Mouse (Mus musculus) cerebellum, adult (tissue): ENCODE results near the gene Mmrn2.

Experiments used
- ATAC-seq: cut with Nextera tagmentation; 2 replicates; pipeline ENCODE4 v1.9.2; 2017; ENCODE audit warnings: mild to moderate bottlenecking, moderate library complexity, mixed read lengths; ENCODE audit not compliant: insufficient number of reproducible peaks, low FRiP score, low TSS enrichment

Mmrn2 gene

DNA sequence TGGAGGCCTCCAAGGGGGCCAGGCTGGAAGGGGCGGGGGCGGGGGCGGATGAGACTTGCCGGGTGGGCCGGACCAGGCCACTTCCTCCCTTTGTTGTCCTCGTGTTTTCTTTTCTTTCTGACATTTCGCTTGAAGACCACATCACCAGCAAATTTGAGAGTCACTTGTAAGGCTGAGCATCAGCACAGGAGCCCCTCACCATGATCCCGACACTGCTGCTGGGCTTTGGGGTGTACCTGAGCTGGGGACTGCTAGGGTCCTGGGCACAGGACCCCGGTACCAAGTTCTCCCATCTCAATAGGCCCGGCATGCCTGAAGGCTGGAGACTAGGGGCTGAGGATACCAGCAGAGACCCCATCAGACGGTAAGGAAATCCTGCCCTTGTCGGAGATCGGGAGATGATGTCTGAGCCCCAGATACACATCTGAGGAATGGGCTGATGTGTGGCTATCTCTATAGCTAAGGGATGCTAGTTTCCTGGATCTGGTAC lies at the start of gene Mmrn2:
Gene Mmrn2, plus strand, starts transcription at position 51 of the 490 bp plus-strand sequence.
- no peak for ATAC-seq

DNA sequence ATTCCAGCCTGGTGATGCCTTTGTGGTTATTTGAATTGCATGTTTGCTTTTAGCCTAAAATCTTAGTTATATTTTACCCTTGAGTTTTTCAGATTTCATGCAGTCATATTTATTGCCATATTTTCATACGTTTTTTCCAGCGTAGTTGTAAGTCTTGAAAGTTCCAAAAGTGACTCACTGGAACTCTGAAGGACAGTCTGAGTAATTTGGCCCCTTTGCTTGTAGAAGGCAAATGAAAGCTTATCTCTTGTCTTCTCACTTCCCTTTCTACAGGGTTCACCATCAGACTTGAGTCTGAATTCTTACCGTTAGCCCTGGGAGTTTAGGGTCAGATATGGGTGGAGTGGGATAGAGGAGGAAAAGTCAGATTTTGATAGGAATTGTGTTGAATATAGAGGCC lies 48.7 kb upstream of the Mmrn2 start:
- ATAC-seq: no peak

DNA sequence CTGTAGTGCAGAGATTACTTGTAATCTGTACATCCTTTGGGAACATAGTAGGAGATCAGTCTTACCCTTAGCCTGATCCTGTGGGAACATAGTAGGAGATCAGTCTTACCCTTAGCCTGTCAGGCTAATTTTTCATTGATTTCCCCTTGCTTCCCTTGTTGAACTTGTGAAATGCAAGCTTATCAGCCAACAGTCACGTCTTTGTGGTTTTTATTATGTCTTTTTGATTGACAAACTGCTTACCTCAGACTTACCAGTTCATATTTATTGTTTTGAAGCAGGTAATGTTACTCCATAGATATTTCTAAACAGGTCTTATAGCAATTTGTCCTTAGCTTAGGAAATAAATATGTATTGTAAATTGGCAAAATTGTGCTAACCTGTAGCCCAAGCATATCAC lies 47.6 kb upstream of the Mmrn2 start:
- ATAC-seq: no peak

DNA sequence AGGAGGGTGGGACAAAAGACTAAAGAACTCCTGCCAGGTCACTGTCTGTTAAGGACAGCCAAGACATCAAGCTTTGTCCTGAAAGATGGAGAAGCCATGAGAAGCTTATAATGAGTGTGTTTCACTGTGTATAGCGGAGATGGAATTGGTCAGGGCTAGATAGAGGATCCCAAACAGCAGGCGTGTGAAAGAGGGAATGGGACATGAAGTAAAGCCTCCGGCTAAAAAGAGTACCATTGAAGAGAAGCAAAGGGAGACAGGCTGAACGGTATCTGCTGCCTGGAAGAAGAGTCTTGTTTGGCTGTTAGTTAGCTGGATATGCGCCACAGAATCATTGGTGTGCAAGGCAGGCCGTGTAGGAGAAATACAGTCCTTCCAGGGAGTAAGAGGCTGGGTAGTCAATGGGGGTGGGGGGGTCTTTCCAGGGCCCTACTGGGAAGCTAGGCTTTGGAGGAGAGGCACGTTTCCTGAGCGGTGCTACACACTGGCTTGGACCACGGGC lies 44.6 kb upstream of the Mmrn2 start:
- no peak for ATAC-seq

DNA sequence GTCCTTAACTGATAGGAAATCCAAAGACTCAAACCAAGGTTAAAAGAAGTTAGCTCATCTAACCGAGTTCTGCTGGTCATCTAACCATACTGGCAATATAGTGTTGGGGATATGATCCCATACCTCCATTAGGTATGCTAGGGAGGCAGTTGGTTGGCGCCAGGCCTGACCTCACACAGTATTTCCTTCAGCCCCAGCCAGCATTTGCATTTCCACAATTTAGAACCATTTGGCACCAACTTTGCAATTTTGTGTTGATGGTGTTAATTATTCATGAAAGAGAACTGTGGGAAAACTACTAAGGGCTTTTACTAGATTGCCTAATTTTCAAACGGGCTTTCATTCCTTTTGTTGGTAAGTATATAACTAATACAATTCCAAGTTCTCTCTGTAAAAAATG lies 43.4 kb upstream of the Mmrn2 start:
- ATAC-seq: no peak

DNA sequence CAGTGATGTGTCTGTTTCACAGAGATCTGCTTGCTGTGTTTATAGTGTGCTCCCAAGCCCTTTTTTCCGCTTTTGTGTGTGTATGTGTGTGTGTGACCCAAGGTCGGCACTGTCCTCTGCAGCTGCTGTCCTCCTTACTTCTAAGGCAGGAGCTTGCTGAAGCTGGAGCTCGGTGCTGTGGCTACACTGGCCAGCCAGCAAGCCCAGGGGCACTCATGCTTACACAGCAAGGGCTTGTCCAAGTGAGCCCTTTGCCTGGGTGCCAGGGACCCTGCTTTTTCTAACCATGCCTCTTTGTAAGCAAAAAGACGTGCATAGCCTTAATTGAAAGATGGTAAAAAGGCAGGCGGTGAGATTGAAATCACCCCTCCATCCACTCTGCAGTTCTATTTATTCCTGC lies 42.8 kb upstream of the Mmrn2 start:
- no peak for ATAC-seq

DNA sequence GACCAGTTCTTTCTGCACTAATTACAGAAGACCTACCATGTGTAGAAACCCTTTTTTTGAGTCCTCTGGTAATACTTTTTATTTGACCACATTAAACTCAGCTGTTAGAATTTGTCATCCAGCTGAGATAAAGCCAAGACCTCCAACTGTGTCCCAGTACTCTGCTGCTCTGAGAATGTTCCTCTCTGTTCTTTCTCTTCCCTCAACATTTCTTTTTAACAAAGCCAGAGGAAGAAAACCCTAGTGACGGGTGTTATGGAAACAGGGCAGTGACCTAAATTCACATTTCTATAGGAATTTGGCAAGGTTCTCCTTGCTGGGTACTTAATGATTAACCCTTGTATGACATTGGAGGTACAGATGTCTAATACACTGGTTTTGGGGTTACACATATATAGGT lies 35.8 kb upstream of the Mmrn2 start:
- no peak for ATAC-seq

DNA sequence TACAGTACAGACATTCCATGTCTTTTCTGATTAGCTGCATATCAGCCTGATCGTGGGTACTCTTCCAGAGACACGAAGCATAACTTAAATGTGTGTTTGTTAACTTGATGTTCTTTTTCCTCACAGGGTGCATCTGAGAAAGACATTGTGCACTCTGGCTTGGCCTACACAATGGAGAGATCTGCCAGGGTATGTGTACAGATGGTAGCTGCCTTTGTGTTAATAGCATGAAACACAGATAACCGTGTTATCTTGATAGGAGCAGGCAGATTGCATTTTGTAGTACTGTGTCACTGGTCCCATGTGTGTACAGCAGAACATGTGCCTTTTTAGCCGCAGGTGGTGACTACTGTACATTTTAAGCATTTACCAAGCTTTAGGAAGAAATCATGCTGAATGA lies 33.3 kb upstream of the Mmrn2 start:
- ATAC-seq: no peak

DNA sequence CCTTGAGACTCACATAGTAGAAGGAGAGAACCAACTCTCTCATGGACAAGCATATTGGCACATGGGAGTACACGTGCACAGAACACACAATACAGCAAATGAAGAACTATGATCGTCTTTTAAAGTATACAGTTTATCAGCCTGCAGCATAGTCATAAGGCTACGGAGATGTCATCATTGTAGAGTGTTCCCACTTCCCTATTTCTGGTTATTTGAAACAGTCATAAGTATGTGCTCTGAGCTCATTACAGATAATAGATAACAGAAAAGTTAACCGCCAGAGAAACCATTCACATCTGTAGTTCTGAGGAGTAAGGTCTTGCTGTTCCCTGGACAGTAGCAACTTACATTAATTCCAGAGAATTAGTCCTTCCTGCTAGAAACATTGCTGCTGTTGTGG lies 32.2 kb upstream of the Mmrn2 start:
- no peak for ATAC-seq

DNA sequence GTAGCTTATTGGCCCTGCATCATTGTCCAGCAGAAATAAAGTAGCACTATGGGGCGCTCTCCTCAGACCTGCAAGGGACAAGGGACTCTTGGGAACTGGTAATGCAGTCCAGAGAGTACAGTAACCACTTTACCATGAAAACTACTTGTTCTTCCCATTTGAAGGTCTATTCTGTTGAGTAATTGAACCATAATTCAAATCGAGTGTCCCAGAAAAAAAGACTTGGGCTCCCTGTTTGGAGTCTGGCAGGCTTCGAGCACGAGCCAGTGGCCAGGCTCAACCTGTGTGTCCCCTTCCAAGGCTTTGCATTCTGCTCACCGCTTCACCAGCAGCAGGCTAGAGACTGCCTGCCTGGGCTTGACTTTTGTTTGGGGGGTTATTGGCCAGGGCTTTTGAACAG lies 30.9 kb upstream of the Mmrn2 start:
- no peak for ATAC-seq

DNA sequence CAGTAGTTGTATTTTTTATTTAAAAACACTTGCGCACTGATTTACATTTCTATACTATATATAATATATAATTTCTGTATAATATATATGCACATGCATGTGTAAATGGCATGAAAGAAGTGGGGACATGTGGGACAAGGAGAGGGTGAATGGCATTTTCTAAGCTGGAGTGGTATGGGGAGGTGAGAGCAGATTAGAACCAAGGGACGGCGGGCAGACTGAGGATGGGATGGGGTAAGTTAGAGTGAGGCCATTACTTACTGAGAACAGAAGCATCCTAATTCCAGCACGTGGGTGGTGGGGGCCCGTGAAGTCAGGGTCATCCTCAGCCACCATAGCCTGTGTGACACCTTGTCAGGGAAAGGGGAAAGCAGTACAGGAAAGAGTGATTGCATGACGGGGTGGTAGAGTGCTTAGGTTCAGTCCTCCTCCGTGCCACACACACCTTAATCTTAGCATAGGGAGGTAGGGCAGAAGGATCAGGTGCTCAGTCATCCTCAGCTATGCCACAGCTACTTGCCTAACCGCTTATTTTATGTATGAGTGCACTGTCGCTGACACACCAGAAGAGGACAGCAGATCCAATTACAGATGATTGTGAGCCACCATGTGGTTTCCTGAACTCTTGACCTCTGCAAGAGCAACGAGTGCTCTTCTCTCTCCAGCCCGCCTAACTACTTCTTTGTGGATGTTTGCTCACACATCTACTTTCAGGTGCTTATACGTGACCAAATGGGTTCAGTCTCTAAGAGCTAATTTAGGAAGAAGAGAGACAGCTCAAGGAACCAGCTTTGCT lies 29.3 kb upstream of the Mmrn2 start:
- no peak for ATAC-seq

DNA sequence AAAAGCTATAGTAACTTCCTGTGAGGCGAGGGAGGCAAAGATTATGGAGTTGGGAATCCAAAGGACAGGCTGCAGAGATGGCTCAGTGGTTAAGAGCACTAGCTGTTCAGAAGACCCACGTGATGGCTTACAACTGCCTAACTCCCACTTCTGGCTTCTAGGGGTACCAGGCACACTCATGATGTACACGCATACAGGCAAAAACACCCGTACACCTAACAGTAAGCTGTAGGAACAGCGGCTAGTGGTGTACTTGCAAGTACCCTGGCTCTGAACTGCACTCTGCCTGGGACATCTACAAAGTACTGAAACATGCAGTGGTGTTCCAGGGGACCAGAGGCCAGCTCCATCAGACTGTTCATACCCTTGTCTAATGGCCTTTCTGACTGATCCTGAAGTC lies 28.2 kb upstream of the Mmrn2 start:
- ATAC-seq: no peak

DNA sequence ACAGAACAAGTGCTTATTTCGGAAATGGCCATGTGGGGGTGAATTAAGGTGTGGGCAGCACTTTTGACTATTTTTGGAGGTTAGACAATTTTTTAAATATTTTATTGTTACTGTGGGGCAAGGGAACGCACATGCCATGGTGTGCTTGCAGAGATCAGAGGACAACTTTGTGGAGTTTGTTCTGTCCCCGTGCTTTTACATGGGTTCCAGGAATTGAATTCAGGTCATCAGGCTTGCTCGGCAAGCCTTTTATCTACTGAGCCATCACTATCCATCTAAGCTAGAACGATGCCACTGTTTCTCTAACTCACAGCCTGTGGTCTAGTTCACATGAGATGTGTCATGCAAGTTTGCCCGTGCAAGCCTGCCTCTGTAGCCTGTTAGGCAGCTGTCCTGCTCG lies 27.0 kb upstream of the Mmrn2 start:
- no peak for ATAC-seq

DNA sequence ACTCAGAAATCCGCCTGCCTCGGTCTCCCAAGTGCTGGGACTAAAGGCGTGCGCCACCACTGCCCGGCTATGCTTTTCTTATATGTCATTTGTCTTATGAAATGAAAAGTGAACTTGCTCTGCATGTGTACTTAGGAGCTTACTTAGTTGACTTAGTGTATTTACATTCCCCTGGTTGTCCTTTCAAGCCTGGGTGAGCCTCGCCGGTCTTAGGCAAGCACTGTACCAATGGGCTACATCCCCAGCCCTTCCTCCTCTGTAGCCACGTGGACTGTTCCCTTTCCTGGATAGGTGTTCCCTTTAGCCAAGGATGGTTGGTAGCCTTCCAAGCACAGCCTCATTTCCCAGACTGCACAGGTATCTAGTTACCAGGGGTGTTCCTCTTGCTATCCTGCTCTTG lies 26.3 kb upstream of the Mmrn2 start:
- ATAC-seq: no peak

DNA sequence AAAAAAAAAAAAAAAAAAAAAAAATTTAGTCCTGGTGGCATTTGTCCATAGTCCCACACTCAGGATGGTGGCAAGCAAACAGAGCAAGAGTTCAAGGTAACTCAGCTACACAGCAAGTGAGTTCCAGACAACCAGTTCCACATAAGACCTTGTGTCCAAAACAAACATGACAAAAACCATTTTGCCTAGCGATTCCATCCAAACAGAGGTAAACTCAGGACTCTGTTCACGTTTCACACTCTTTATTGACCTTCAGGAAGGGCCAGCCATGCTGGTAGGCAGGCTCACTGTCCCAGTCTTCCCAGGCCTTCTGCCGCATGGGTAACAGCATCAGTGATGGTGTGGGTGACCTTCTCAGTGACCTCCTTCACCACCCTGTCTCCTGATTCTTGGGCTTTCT lies 23.6 kb upstream of the Mmrn2 start:
- ATAC-seq: no peak

DNA sequence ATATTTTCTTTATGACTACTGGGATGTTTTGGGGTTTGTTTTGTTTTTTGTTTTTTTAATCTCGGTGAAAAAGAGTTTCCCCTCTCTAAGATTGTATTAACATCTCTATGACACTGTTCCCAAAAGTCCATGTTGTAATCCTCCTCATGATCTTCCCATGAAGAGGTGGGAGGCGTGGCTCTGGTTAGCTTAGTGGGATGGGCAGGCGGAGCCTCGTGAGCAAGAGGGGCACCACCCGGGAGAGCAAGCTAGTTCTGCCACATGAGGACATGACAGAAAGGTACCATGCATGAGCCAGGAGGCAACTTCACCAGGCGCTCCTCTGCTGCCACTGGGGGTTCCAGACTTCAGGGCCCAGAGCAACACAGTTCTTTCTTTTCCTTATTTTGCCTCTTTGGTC lies 22.7 kb upstream of the Mmrn2 start:
- ATAC-seq: no peak

DNA sequence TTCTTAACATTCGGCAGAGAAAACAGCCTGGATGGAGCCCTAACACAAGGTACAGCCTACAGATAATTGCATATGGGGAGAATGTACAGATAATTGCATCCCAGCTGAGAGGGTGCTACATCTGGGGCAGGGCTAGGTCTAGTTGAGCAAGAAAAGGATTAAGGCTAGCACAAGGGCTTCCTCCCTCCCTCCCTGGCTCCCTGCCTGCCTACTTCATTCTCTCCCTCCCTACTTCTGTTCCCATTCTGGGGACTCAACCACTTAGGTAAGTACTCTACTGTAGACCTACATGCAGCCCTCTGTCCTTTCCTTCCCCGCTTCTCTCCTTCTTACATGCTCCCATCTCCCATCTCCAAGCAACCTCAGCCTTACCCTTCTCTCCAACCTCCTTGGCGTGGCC lies 21.9 kb upstream of the Mmrn2 start:
- no peak for ATAC-seq

DNA sequence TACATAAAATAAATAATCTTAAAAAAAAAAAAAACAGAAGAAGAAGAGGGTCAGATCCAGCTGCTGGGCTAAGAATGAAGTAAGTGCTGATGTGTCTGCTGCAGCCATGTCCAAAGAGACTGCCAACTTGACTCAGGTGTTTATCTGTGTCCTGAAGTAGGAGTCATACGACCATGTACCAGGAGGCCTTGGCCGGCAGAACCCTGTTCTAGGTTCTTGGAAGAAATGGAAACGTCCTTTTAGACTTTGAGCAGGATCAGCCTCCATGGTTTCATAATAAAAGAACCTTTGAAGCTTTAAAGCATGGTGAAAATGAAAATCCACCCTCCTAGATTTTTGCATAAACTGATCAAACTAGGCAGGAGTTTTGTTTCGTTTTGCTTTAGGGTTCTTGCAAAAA lies 20.8 kb upstream of the Mmrn2 start:
- no peak for ATAC-seq

DNA sequence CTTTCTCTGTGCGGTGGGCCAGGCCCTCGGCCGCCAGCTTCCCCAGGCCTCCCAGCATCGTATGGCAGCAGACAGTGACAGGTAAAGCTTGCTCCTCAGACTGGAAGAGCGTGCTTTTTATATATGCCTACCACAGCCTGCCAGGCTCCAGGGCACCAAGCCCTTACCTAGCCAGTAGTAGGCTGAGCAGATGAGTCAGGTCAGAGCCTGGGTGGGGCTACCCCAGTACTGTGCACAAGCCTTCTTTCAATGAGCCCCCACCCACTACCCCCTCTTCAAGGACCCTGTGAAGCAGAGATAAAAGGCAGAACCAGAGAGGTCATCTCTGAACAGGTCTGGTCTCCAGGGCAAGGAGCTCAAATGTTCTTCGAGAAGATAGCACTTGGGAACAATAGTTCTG lies 20.0 kb upstream of the Mmrn2 start, which contains the start of gene Fam25c:
Gene Fam25c, minus strand, starts transcription at position 133 of the 400 bp plus-strand sequence.
- no peak for ATAC-seq

DNA sequence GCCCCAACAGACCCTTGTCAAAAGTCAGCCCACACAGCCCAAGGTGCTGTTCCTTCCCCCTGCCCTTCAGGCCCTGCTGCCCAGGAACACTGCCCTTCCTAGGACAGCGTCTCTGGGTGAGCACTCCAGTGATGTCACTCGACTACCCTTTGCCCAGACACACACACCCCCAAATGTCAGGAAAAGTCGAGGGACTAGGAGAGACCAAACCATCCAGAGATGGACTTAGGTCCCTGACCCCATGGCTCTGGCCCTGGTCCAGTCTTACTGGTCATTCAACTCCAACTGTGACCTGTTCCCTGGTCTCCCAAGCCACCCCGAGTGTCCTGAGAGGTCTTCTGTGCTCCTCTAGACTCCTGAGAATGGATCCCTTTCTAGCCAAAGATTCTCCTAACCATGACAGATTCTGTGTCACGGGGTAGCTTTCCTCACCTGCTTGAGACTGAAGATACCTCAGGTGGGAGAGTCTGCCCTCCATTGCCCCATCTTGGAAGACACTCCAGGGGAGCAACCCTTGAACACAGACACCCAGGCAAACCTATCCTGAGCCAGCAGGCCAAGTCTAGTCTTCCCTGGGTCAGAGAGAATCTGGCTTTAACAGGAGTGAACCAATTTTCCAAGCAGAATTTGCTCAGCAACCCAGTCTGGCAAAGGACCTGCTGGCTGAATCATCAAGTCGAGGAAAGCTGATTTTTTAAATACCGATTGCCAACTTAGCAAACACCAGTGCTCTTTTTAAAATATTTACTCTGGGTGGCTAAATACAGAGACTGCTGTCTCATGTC lies 17.4 kb upstream of the Mmrn2 start:
- no peak for ATAC-seq

DNA sequence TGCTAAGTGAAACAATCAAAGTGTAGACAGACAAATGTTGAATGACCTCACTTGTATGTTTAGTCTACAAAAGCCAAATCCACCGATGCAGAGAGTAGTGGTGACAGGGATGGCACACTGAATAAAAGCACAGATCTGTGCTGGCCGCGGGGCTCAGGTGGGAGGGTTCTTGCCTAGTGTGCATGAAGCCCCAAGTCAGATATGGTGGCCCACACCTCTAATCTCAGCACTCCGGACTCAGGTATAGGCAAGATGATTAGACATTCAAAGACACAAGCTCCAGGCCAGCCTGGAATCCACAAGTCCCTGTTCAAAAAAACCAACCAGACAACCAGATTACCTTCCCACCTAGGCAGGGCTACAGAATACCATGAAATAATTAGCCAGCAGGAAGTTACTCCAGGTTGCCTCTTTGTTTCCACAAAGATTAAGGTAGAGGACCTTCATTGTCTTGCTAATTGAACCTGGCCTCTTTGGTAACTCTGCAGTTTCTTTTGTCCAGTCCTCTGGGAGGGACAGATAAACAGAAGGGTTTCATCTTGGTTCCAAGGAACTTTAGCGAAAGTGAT lies 15.5 kb upstream of the Mmrn2 start:
- ATAC-seq: no peak
